Mouse (Mus musculus): ENCODE measurements at regions not wholly inside any gene's neighbourhood (a gene's known extent, or its start where the extent isn't known, plus 50 kb on each side); places are given as distances from the start of the nearest gene placed in this dataset.

DNA sequence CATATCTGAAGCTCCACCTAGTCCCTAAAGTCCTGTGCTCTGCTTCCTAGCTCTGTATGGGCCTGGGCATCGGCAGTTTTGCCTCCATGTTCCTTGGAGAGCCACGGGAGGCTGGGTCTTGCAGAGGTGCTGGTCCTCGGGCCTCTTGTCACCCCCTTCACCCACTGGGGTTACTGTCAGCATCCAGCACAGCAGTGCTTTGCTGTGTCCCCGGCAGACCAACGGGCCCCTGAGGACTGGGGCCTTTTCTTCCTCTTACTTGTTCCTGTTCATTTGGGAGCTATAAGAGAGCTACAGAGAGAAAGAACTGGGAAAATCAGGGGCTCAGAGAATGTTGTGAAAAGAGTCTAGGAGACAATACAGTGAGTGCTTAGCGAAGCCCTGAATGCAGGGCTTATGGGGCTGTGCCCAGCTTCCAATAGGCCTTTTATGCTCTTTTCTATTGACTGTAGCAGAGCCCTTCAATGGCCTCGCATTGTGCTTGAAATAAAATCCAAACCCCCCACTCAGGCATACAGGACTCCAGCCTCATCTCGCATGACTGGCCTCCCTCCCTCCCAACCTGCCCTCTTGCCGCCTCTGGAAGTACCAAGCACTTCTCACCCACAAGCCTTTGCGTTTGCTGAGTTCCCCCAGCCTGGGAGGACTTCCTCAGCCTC is 224.9 kb upstream of the Habp2 start:
- TF ChIP-seq CTCF (IDR thresholded peaks at IDR 0.05; ENCODE audit: control insufficient read depth, insufficient read depth, insufficient read length) (no peak), CEBPB (IDR thresholded peaks at IDR 0.05; ENCODE audit: low read depth) (no peak), USF1 (IDR thresholded peaks at IDR 0.05; ENCODE audit: low read depth) (no peak), MAX (IDR thresholded peaks at IDR 0.05) (no peak)
